Mouse (Mus musculus) heart, postnatal 0 days (tissue): ENCODE data around the gene Htr7.

Experiments
- CTCF ChIP-seq: IDR thresholded peaks from 2 replicates; pipeline ENCODE4 v1.5.1; 2016; ENCODE audit warnings: antibody characterized with exemption, control low read depth, low read depth
- EP300 ChIP-seq: IDR thresholded peaks from 2 replicates; pipeline ENCODE4 v1.6.1; 2016; ENCODE audit warnings: antibody characterized with exemption, low read depth

DNA sequence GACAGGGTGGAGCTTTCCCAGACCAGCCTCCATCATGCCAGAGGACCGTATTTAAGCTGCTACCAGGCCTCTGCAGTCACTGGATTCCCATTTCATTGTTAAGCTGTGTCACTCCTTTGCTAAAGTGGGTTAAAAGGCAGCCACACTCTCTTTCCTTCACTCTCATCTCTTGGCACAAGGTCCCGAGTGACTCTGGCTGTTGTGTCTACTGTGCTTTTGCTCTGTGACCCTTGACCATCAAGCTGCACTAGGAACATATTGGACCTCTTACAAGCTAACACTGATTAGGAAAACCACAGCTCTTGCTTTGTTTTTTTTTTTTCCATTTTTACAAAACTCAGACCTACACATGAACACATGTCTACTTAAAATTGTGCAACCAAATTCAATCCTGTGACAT is 52.3 kb downstream of the Htr7 start:
- TF ChIP-seq CTCF (no peak), EP300 (no peak)
